Mouse (Mus musculus) heart, embryonic 12.5 days (tissue): ENCODE measurements around the gene A130010J15Rik. TPM values are rescaled to one million over a fixed set of nuclear protein-coding genes. Genes with fewer than 3 reads are reported as not detected.

ENCODE experiments used
- ATAC-seq: fragments of 200-750 bp; cut with Nextera tagmentation; 2 replicates; pipeline ENCODE4 v1.8.0; 2017; ENCODE audit warnings: moderate TSS enrichment, moderate library complexity; ENCODE audit not compliant: insufficient number of reproducible peaks, low FRiP score
- H3K27ac ChIP-seq: fragments of 300-500 bp; sonication (generic); 2 replicates; pipeline ENCODE4 v1.5.1; 2016; ENCODE audit warnings: mild to moderate bottlenecking, moderate library complexity; ENCODE audit not compliant: poor library complexity, severe bottlenecking
- H3K27me3 ChIP-seq: fragments of 300-500 bp; sonication (generic); replicated peaks from 2 replicates; pipeline ENCODE4 v1.6.1; 2016; ENCODE audit warnings: mild to moderate bottlenecking, moderate library complexity
- H3K36me3 ChIP-seq: fragments of 300-500 bp; sonication (generic); 2 replicates; pipeline ENCODE4 v1.6.1; 2016; ENCODE audit warnings: mild to moderate bottlenecking, moderate library complexity
- H3K4me1 ChIP-seq: fragments of 300-500 bp; sonication (generic); replicated peaks from 2 replicates; pipeline ENCODE4 v1.6.1; 2016; ENCODE audit warnings: mild to moderate bottlenecking
- H3K4me2 ChIP-seq: fragments of 300-500 bp; sonication (generic); 2 replicates; pipeline ENCODE4 v1.6.1; 2016; ENCODE audit warnings: mild to moderate bottlenecking, moderate library complexity
- H3K4me3 ChIP-seq: fragments of 300-500 bp; sonication (generic); 2 replicates; pipeline ENCODE4 v1.5.1; 2016; ENCODE audit warnings: mild to moderate bottlenecking
- H3K9ac ChIP-seq: fragments of 300-500 bp; sonication (generic); 2 replicates; pipeline ENCODE4 v1.6.1; 2016; ENCODE audit warnings: mild to moderate bottlenecking, moderate library complexity
- H3K9me3 ChIP-seq: fragments of 300-500 bp; sonication (generic); replicated peaks from 2 replicates; pipeline ENCODE4 v1.6.1; 2016; ENCODE audit warnings: mild to moderate bottlenecking, moderate library complexity
- WGBS: fragments of 180-500 bp; shearing (Covaris S2); methylation state at CpG from one replicate; pipeline ENCODE4 v1.1.7; 2016; 5-methylcytosine and 5-hydroxymethylcytosine counted together
- polyA plus RNA-seq: library from polyadenylated mRNA; unstranded; fragments of >200 nt; fragmentation: Nextera tagmentation; extraction: Ambion mirVana; gene quantifications from 2 replicates; pipeline ENCODE4 v1.2.1, GENCODE M21; 2016

Gene A130010J15Rik
- polyA plus RNA-seq, 1 experiment from 2014 or later: 13.9 TPM

DNA sequence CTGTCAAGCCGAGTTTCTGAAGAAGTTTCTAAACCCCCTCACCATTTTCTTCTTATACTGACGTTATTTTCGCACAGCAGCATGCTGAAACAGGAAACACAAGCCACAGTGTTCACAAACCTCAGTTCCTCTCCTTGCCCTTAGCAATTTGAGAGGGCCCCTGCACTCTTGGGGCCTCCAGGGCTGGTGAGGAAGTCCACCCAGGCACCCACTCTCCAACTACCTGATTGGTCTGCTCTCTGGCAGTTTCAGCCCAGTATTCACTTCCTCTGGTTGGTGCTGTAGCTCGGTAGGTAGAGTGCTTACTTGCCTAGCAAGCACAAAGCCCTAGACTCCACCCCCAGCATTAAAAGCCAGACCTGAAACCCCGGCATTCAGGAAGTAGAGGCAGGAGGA is 33.5 kb downstream of the A130010J15Rik start, which contains the start of gene Traf3ip3:
Gene Traf3ip3 (minus strand): TSS at position 321 of the 396 bp plus-strand sequence.
- ATAC-seq: no peak
- no peak within 1 kb of the TSS for H3K4me2 ChIP-seq

DNA sequence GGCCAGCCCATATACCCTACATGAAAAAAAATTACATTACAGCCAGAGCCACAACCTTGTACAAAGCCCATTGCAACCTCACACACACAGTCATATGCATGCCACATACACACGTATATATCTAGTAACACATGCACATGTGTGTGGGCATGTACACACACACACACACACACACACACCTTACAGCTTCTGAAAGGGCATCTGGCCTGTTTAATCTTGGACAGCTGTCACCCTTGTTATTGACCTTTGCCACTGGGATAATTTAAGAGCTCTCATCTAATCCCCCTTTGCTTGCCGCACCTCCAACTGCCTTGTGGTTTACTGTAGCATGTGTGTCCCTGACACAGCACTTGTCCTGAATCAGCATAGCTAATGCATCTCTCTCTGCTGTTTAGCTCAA is 36.0 kb downstream of the A130010J15Rik start:
- no peak overlapping the region for H3K4me2 ChIP-seq
- H3K27me3 ChIP-seq: no peaks in the 10 kb centered on the region
- H3K4me1 ChIP-seq: 0 out of 2 replicates have a peak, but pooled peaks cover 6% of the 10 kb centered on the region
- no peak overlapping the region for H3K27ac ChIP-seq
- no peak overlapping the region for H3K4me3 ChIP-seq
- no peaks in the 10 kb centered on the region for H3K9me3 ChIP-seq
- no peak overlapping the region for H3K9ac ChIP-seq
- 54% methylated on average over 2 of the region's 2 CpGs for WGBS
- ATAC-seq: no peak
- no peaks in the 10 kb centered on the region for H3K36me3 ChIP-seq

More for the DNA sequence above, 33.5 kb downstream of the A130010J15Rik start, which contains the start of gene Traf3ip3:
- H3K9me3 ChIP-seq: no peaks in the 10 kb centered on the region
- no peak within 1 kb of the TSS for H3K27ac ChIP-seq
- peaks cover 10% of the 10 kb centered on the region for H3K4me1 ChIP-seq
- WGBS: 55% methylated on average over 5 of the region's 5 CpGs
- no peak within 1 kb of the TSS for H3K9ac ChIP-seq
- no peaks in the 10 kb centered on the region for H3K36me3 ChIP-seq
- no peak within 1 kb of the TSS for H3K4me3 ChIP-seq
- H3K27me3 ChIP-seq: no peaks in the 10 kb centered on the region

DNA sequence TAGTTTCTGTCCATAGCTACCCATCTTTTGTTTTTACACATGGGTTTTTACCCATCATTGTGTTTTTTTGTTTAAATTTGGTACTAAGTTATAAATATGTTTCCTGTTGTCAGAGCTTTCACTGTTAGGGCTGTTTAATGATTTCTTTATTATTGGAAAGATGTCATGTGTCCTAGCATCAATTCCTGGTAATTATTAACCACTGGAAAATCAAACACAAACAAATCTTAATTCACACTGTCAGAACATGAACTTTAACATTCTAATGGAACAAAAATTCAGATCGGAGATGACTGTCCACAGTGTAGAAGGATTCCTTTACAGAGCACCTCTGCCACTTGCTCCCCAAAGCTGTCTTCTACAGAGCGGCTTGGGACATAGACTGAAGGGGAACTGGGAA is 37.6 kb downstream of the A130010J15Rik start:
- Histone ChIP-seq H3K27ac (no peak overlapping the region), H3K9me3 (no peaks in the 10 kb centered on the region), H3K4me3 (no peak overlapping the region), H3K9ac (no peak overlapping the region), H3K27me3 (no peaks in the 10 kb centered on the region), H3K4me2 (no peak overlapping the region), H3K36me3 (no peaks in the 10 kb centered on the region), H3K4me1 (0 out of 2 replicates have a peak, but pooled peaks cover 6% of the 10 kb centered on the region)
- ATAC-seq: no peak
- WGBS: 82% methylated on average over 2 of the region's 2 CpGs

DNA sequence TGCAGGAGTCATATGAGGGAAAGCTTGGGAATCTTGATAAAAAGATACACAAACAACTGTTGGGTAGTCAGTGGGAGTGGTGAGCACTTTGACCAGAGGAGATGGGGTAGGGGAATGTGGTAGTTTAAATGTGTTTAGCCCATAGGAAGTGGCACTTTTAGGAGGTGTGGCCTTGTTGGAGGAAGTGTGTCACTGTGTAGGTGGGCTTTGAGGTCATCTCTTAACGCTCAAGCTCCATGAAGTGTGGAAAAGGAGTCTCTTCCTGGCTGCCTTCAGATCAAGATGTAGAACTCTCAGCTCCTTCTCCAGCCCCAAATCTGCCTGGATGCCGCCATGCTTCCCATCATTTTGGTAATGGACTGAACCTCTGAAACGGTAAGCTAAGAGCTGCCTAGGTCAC is 39.7 kb downstream of the A130010J15Rik start, which contains the start of gene Lamb3:
Gene Lamb3 (plus strand): TSS at position 197 of the 400 bp plus-strand sequence.
- H3K27me3 ChIP-seq: no peaks in the 10 kb centered on the region
- no peaks in the 10 kb centered on the region for H3K36me3 ChIP-seq
- 0 out of 2 replicates have a peak, but pooled peaks cover 6% of the 10 kb centered on the region for H3K4me1 ChIP-seq
- ATAC-seq: no peak
- H3K9me3 ChIP-seq: no peaks in the 10 kb centered on the region
- 90% methylated on average over 3 of the region's 3 CpGs for WGBS
- no peak within 1 kb of the TSS for H3K4me2 ChIP-seq
- no peak within 1 kb of the TSS for H3K27ac ChIP-seq
- no peak within 1 kb of the TSS for H3K9ac ChIP-seq
- H3K4me3 ChIP-seq: no peak within 1 kb of the TSS

DNA sequence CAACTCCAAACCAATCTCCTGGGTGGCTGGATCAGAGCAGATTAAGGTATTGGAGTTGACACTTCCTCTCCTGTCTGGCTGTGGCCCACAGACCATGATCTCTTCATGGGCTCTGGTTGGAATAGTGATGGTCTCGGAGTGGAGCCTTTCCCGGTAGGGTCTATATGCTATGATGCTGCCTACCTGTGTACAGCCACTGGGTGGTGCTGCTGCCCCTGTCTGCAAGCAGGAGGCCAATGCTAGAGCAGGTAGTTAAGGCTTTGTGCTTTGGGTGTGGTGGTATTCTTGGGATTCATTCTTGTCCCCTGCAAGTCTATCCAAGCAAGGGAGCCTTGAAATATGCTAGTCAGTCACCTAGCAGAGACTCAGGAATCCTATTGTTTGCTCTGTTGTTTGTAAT is 40.3 kb downstream of the A130010J15Rik start:
- ATAC-seq: no peak
- H3K4me1 ChIP-seq: 0 out of 2 replicates have a peak, but pooled peaks cover 6% of the 10 kb centered on the region
- no peak overlapping the region for H3K9ac ChIP-seq
- H3K27me3 ChIP-seq: no peaks in the 10 kb centered on the region
- H3K27ac ChIP-seq: no peak overlapping the region
- WGBS: 31% methylated on average over 2 of the region's 2 CpGs
- H3K4me2 ChIP-seq: no peak overlapping the region
- H3K36me3 ChIP-seq: no peaks in the 10 kb centered on the region
- H3K9me3 ChIP-seq: no peaks in the 10 kb centered on the region
- H3K4me3 ChIP-seq: no peak overlapping the region

DNA sequence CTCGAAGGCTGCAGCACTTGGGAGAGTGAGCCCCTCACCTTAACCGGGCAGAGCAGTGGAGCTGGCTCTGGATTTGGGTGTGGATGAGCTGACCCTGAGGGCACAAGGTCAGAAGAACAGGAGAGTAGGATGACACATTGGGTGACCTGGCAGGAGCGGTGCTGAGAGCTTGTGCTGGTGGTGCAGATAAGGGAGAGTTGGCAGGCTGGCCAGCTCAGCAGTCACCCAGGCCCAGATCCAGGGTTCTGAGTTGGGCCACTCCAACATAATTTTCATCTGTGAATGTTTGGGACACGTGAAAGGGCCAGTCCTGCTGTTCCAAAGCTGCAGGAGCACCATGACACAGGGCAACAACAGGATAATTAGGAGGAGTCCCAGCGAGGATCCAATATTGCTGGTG is 43.5 kb downstream of the A130010J15Rik start:
- Histone ChIP-seq H3K9ac (no peak overlapping the region), H3K27ac (no peak overlapping the region), H3K9me3 (no peaks in the 10 kb centered on the region), H3K4me3 (no peak overlapping the region), H3K4me2 (no peak overlapping the region), H3K27me3 (no peaks in the 10 kb centered on the region), H3K36me3 (no peaks in the 10 kb centered on the region), H3K4me1 (no peaks in the 10 kb centered on the region)
- WGBS: 67% methylated on average over 5 of the region's 5 CpGs
- ATAC-seq: no peak

DNA sequence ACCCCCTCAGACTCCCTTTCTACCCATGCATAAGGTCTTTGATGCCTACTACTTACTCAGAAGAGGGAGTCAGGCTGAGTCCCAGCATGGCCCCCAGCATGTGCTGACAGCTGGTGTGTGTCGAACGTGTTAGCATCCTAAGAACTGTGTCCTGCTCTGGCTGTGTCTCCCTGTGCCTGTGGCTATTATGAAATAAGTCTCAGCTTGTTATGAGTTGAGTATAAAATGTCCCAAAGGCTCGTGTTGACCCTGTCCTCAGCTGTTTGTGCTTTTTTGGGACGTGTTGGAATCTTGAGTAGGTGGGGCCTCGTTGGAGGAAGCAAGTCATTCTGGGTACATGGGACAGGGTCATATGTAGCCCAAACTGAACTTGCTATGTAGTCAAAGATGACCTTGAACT is 46.2 kb downstream of the A130010J15Rik start:
- no peak for ATAC-seq
- no peaks in the 10 kb centered on the region for H3K9me3 ChIP-seq
- H3K4me1 ChIP-seq: no peaks in the 10 kb centered on the region
- no peak overlapping the region for H3K4me2 ChIP-seq
- no peaks in the 10 kb centered on the region for H3K27me3 ChIP-seq
- whole genome bisulfite sequencing: 64% methylated on average over 5 of the region's 5 CpGs
- H3K27ac ChIP-seq: no peak overlapping the region
- no peaks in the 10 kb centered on the region for H3K36me3 ChIP-seq
- no peak overlapping the region for H3K4me3 ChIP-seq
- H3K9ac ChIP-seq: no peak overlapping the region

DNA sequence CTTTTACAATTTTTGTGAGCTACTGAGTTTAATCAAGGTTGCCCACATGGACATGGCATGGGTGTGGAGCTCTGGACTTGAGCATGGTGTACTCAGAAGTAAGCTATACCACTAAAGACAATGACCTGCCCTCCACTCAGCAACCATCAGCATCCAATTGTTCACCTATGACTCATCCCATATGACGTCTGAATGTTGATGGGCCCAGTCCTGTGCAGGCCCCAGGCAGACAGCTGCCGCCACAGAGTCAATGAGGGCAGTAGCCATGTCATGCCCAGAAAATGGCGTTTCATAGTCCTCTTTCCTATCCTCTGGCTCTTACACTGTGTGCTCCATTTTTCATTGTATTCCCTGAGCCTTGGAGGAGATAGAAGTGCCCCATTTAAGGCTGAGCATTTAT is 48.2 kb downstream of the A130010J15Rik start:
- Histone ChIP-seq H3K4me1 (no peaks in the 10 kb centered on the region), H3K27ac (no peak overlapping the region), H3K4me3 (no peak overlapping the region), H3K9me3 (no peaks in the 10 kb centered on the region), H3K36me3 (no peaks in the 10 kb centered on the region), H3K4me2 (no peak overlapping the region), H3K27me3 (no peaks in the 10 kb centered on the region), H3K9ac (no peak overlapping the region)
- 63% methylated on average over 3 of the region's 3 CpGs for WGBS
- no peak for ATAC-seq

DNA sequence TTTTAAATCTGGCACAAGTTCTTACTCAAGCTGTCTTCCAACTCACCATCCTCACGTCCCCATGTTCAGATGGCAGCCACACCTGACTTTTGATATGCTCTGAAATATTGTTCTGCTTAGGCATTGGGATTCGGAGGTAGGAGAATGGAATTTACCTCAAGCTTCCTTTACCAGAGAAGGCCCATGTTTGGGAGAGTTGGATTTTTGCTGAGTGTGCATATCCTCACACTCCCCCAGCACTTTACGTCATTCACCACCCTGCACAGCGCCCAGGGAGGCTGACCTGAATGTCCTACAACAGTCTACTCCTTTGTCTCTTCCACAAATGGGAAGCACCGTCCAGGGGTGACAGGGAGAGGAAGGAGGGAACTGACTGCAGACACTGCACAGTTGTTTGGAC is 52.6 kb downstream of the A130010J15Rik start:
- Histone ChIP-seq H3K27me3 (no peaks in the 10 kb centered on the region), H3K27ac (no peak overlapping the region), H3K36me3 (no peaks in the 10 kb centered on the region), H3K4me1 (no peaks in the 10 kb centered on the region), H3K9ac (no peak overlapping the region), H3K4me3 (no peak overlapping the region), H3K9me3 (peaks cover 3% of the 10 kb centered on the region; the same call in 1 of the 2 replicates), H3K4me2 (no peak overlapping the region)
- 49% methylated on average over 5 of the region's 5 CpGs for WGBS
- no peak for ATAC-seq

DNA sequence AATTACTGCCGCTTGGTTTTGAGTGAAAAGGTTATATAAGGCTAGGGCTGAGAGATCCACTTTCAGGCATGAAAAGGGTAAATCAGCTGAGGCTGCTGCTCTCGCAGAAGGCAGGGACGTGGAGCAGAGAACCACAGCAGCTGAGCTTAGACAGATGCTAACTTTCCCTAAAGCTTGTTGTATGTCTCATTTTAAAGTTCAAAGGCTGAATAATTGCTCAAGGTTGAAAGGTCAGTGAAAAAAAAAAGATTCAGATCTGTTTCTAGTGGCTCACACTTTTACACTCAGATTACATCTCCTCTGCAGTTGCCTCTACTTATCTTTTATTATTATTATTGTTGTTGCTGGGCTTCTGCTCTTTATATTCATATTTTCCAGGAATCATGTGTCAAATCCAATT is 57.7 kb downstream of the A130010J15Rik start:
- Histone ChIP-seq H3K4me1 (no peaks in the 10 kb centered on the region), H3K27me3 (no peaks in the 10 kb centered on the region), H3K36me3 (no peaks in the 10 kb centered on the region), H3K9ac (no peak overlapping the region), H3K9me3 (peaks cover 3% of the 10 kb centered on the region; the same call in 1 of the 2 replicates), H3K4me3 (no peak overlapping the region), H3K4me2 (no peak overlapping the region), H3K27ac (no peak overlapping the region)
- ATAC-seq: no peak
- 56% methylated on average over 3 of the region's 3 CpGs for WGBS

DNA sequence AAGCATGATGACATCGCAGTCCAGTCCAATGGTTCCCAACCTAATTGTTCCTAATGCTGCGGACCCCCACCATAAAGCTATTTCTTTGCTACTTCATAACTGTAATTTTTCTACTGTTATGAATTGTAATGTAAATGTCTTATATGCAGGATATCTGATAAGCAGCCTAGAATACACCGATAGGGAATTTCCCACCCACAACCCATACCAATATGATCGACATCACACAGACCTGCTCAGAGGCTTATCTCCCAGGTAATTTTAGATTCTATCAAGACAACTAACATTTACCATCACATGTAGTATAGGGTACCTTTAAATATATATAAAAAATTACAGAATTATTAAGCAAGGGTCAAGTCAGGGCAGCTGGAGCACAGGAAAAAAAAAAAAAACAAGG is 58.3 kb downstream of the A130010J15Rik start:
- no peaks in the 10 kb centered on the region for H3K27me3 ChIP-seq
- no peak for ATAC-seq
- H3K9me3 ChIP-seq: peaks cover 3% of the 10 kb centered on the region; the same call in 1 of the 2 replicates
- H3K4me1 ChIP-seq: 0 out of 2 replicates have a peak, but pooled peaks cover 3% of the 10 kb centered on the region
- 85% methylated on average over 4 of the region's 4 CpGs for whole genome bisulfite sequencing
- no peak overlapping the region for H3K4me2 ChIP-seq
- H3K9ac ChIP-seq: no peak overlapping the region
- H3K4me3 ChIP-seq: no peak overlapping the region
- no peaks in the 10 kb centered on the region for H3K36me3 ChIP-seq
- H3K27ac ChIP-seq: no peak overlapping the region
